Mouse (Mus musculus): ENCODE results near the gene Slfn2. TPM values are rescaled to one million over a fixed set of nuclear protein-coding genes. Genes with fewer than 3 reads are reported as not detected.

Gene Slfn2
- polyA plus RNA-seq, 1 experiment from 2014 or later = 9.6 TPM

DNA sequence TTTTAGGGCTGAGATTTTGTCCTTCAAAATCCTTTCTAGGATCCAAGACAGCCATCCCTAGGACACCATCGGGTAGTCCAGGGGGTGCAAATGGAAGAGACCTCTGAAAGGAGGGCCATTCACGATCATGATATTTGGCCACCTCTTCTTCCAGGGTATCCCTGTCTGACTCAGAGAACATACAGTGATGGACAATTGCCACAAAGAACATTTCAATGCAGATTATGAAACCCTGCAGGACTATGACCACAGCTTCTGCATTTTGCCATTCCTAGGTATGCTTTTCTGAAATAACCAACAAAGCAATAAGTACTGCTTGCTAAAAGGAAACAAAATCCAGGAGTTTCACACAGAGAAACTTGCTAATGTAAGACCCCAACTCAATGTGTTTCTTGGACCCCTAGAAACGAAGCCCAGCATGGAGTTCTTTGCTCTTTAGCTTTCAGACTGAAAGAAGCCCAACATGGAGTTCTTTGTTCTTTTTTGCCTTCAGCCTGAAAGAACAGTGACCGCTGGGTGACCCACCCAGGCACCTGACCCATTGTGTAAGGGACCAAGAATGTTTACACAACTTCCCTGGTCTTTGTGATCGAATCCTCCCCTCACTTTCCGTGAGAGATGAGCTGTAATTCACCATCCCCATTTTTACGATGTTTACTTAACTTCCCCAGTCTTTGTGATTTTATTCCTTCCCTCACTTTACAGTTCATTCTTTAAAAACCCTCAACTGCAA, 18.0 kb downstream of the Slfn2 start:
- H3K4me2 ChIP-seq (ENCODE audit: low read depth, low read length) = no peak overlapping the region
- H3K27me3 ChIP-seq (replicated peaks; ENCODE audit: control insufficient read depth, insufficient read depth, low read length) = no peaks in the 10 kb centered on the region
- H3K27ac ChIP-seq (replicated peaks; ENCODE audit: low read depth, low read length) = no peak overlapping the region
- 68% methylated on average over 7 of the region's 7 CpGs for WGBS
- no peaks in the 10 kb centered on the region for H3K4me1 ChIP-seq (ENCODE audit: control insufficient read depth, insufficient read depth, low read length)
- H3K4me3 ChIP-seq (ENCODE audit: low read depth, low read length) = no peak overlapping the region
- no peak for DNase-seq (ENCODE audit: low spot score)
- no peak overlapping the region for H3K9ac ChIP-seq (ENCODE audit: low read depth, low read length)
- H3K36me3 ChIP-seq (ENCODE audit: control insufficient read depth, insufficient read depth, low read length) = no peaks in the 10 kb centered on the region
- ATAC-seq (ENCODE audit: low read depth) = no peak
- H3K9me3 ChIP-seq (ENCODE audit: control insufficient read depth, low read length) = no peaks in the 10 kb centered on the region

GRCm38 (mm10) chr11:83084161-83084560, 19.2 kb downstream of the Slfn2 start:
- Histone ChIP-seq H3K9ac (ENCODE audit: low read depth, low read length) (no peak overlapping the region), H3K36me3 (ENCODE audit: control insufficient read depth, insufficient read depth, low read length) (no peaks in the 10 kb centered on the region), H3K4me2 (ENCODE audit: low read depth, low read length) (no peak overlapping the region), H3K4me1 (ENCODE audit: control insufficient read depth, insufficient read depth, low read length) (no peaks in the 10 kb centered on the region), H3K9me3 (ENCODE audit: control insufficient read depth, low read length) (no peaks in the 10 kb centered on the region), H3K27me3 (replicated peaks; ENCODE audit: control insufficient read depth, insufficient read depth, low read length) (no peaks in the 10 kb centered on the region), H3K27ac (replicated peaks; ENCODE audit: low read depth, low read length) (no peak overlapping the region), H3K4me3 (ENCODE audit: low read depth, low read length) (no peak overlapping the region)
- ATAC-seq (ENCODE audit: low read depth) = no peak
- 94% methylated on average over 2 of the region's 2 CpGs for WGBS
- DNase-seq (ENCODE audit: low spot score) = no peak

- DNase-seq (ENCODE audit: low spot score) (no peak), ATAC-seq (ENCODE audit: low read depth) (no peak)
- WGBS = 86% methylated on average over 10 of the region's 10 CpGs
- H3K4me3 ChIP-seq (ENCODE audit: low read depth, low read length) = no peak overlapping the region
- no peaks in the 10 kb centered on the region for H3K9me3 ChIP-seq (ENCODE audit: control insufficient read depth, low read length)
- no peak overlapping the region for H3K4me2 ChIP-seq (ENCODE audit: low read depth, low read length)
- no peaks in the 10 kb centered on the region for H3K27me3 ChIP-seq (replicated peaks; ENCODE audit: control insufficient read depth, insufficient read depth, low read length)
- no peaks in the 10 kb centered on the region for H3K4me1 ChIP-seq (ENCODE audit: control insufficient read depth, insufficient read depth, low read length)
- no peak overlapping the region for H3K9ac ChIP-seq (ENCODE audit: low read depth, low read length)
- no peak overlapping the region for H3K27ac ChIP-seq (replicated peaks; ENCODE audit: low read depth, low read length)
- no peaks in the 10 kb centered on the region for H3K36me3 ChIP-seq (ENCODE audit: control insufficient read depth, insufficient read depth, low read length)
Measured at GRCm38 (mm10) chr11:83084761-83085160, 19.8 kb downstream of the Slfn2 start.

GRCm38 (mm10) chr11:83115138-83115537, 50.2 kb downstream of the Slfn2 start:
- Histone ChIP-seq H3K27ac (replicated peaks; ENCODE audit: low read depth, low read length) (no peak overlapping the region), H3K4me1 (ENCODE audit: control insufficient read depth, insufficient read depth, low read length) (no peaks in the 10 kb centered on the region), H3K4me3 (ENCODE audit: low read depth, low read length) (no peak overlapping the region), H3K9ac (ENCODE audit: low read depth, low read length) (no peak overlapping the region), H3K36me3 (ENCODE audit: control insufficient read depth, insufficient read depth, low read length) (no peaks in the 10 kb centered on the region), H3K9me3 (ENCODE audit: control insufficient read depth, low read length) (no peaks in the 10 kb centered on the region), H3K4me2 (ENCODE audit: low read depth, low read length) (no peak overlapping the region), H3K27me3 (replicated peaks; ENCODE audit: control insufficient read depth, insufficient read depth, low read length) (no peaks in the 10 kb centered on the region)
- WGBS = 41% methylated on average over 2 of the region's 2 CpGs
- DNase-seq (ENCODE audit: low spot score) (peak; percentile 9), ATAC-seq (ENCODE audit: low read depth) (no peak)

- Histone ChIP-seq H3K9me3 (ENCODE audit: control insufficient read depth, low read length) (no peaks in the 10 kb centered on the region), H3K36me3 (ENCODE audit: control insufficient read depth, insufficient read depth, low read length) (no peaks in the 10 kb centered on the region), H3K27me3 (replicated peaks; ENCODE audit: control insufficient read depth, insufficient read depth, low read length) (no peaks in the 10 kb centered on the region), H3K27ac (replicated peaks; ENCODE audit: low read depth, low read length) (no peak within 1 kb of the TSS), H3K9ac (ENCODE audit: low read depth, low read length) (no peak within 1 kb of the TSS), H3K4me3 (ENCODE audit: low read depth, low read length) (no peak within 1 kb of the TSS), H3K4me2 (ENCODE audit: low read depth, low read length) (no peak within 1 kb of the TSS), H3K4me1 (ENCODE audit: control insufficient read depth, insufficient read depth, low read length) (no peaks in the 10 kb centered on the region)
- ATAC-seq (ENCODE audit: low read depth) = no peak
- no peak for DNase-seq (ENCODE audit: low spot score)
- WGBS = 84% methylated on average over 13 of the region's 13 CpGs
Measured at GRCm38 (mm10) chr11:83116597-83117227, 51.8 kb downstream of the Slfn2 start, which contains the start of gene Slfn1. TSS of gene Slfn1 (plus strand) at chr11:83116849.

GRCm38 (mm10) chr11:83118056-83118455, 53.1 kb downstream of the Slfn2 start:
- ATAC-seq (ENCODE audit: low read depth) = no peak
- Histone ChIP-seq H3K4me1 (ENCODE audit: control insufficient read depth, insufficient read depth, low read length) (no peaks in the 10 kb centered on the region), H3K36me3 (ENCODE audit: control insufficient read depth, insufficient read depth, low read length) (no peaks in the 10 kb centered on the region), H3K27me3 (replicated peaks; ENCODE audit: control insufficient read depth, insufficient read depth, low read length) (no peaks in the 10 kb centered on the region; the same call in 1 of the 2 replicates), H3K4me2 (ENCODE audit: low read depth, low read length) (no peak overlapping the region), H3K4me3 (ENCODE audit: low read depth, low read length) (no peak overlapping the region), H3K9ac (ENCODE audit: low read depth, low read length) (no peak overlapping the region), H3K9me3 (ENCODE audit: control insufficient read depth, low read length) (no peaks in the 10 kb centered on the region), H3K27ac (replicated peaks; ENCODE audit: low read depth, low read length) (no peak overlapping the region)
- 45% methylated on average over 3 of the region's 3 CpGs for WGBS
- no peak for DNase-seq (ENCODE audit: low spot score)

Small RNA genes within 50 kb of the gene (microRNA-seq; reads per million reads assigned to microRNA genes)
- not detected for gene Gm27598 (ENCODE audit: borderline number of aligned reads)

Other genes with a start within 250 kb of the Slfn2 start
- gene Rffl, start 193.9 kb upstream of the Slfn2 start, polyA plus RNA-seq (2014; fragmentation: Nextera tagmentation; extraction: Ambion mirVana) = 9.7 and 10.2 TPM in 2 replicates
- gene Rad51d, start 174.5 kb upstream of the Slfn2 start, polyA plus RNA-seq (2014; fragmentation: Nextera tagmentation; extraction: Ambion mirVana) = 14.5 and 15.0 TPM in 2 replicates
- gene Fndc8, start 173.0 kb upstream of the Slfn2 start, polyA plus RNA-seq (2014; fragmentation: Nextera tagmentation; extraction: Ambion mirVana) = 0.30 and 0.47 TPM in 2 replicates
- 24.3 and 30.7 TPM in 2 replicates for gene Nle1, start 156.7 kb upstream of the Slfn2 start, polyA plus RNA-seq (2014; fragmentation: Nextera tagmentation; extraction: Ambion mirVana)
- gene Unc45b, start 154.6 kb upstream of the Slfn2 start, polyA plus RNA-seq (2014; fragmentation: Nextera tagmentation; extraction: Ambion mirVana) = 37.1 and 44.5 TPM in 2 replicates
- gene Slfn5, start 113.8 kb upstream of the Slfn2 start, polyA plus RNA-seq (2014; fragmentation: Nextera tagmentation; extraction: Ambion mirVana) = 2.4 and 3.9 TPM in 2 replicates
- gene Slfn9, start 73.3 kb upstream of the Slfn2 start, polyA plus RNA-seq (2014; fragmentation: Nextera tagmentation; extraction: Ambion mirVana) = 16.6 and 17.1 TPM in 2 replicates
- 1.0 and 1.4 TPM in 2 replicates for gene Slfn8, start 44.3 kb upstream of the Slfn2 start, polyA plus RNA-seq (2014; fragmentation: Nextera tagmentation; extraction: Ambion mirVana)
- gene Slfn1, start 51.7 kb downstream of the Slfn2 start, polyA plus RNA-seq (2014; fragmentation: Nextera tagmentation; extraction: Ambion mirVana) = 0.29 and 0.50 TPM in 2 replicates
- 0.08 and 0.26 TPM in 2 replicates for gene Slfn4, start 110.1 kb downstream of the Slfn2 start, polyA plus RNA-seq (2014; fragmentation: Nextera tagmentation; extraction: Ambion mirVana)
- gene Slfn3, start 126.2 kb downstream of the Slfn2 start, polyA plus RNA-seq (2014; fragmentation: Nextera tagmentation; extraction: Ambion mirVana) = 1.7 TPM in 2 replicates
- 0.12 and 0.22 TPM in 2 replicates for gene Slfn14, start 221.6 kb downstream of the Slfn2 start, polyA plus RNA-seq (2014; fragmentation: Nextera tagmentation; extraction: Ambion mirVana)
- 65.5 and 72.7 TPM in 2 replicates for gene Ap2b1, start 233.9 kb downstream of the Slfn2 start, polyA plus RNA-seq (2014; fragmentation: Nextera tagmentation; extraction: Ambion mirVana)
- 14.5 and 14.8 TPM in 2 replicates for gene Pex12, start 237.5 kb downstream of the Slfn2 start, polyA plus RNA-seq (2014; fragmentation: Nextera tagmentation; extraction: Ambion mirVana)